Mouse (Mus musculus) CH12.LX (cell line): ENCODE results near the gene Map3k14. TPM values are rescaled to one million over a fixed set of nuclear protein-coding genes. Genes with fewer than 3 reads are reported as not detected.

Experiments used
- DNase-seq: peaks from one replicate; pipeline ENCODE4 v3.0.0-alpha.2; 2013; ENCODE audit errors: extremely low read depth
- H3K27ac ChIP-seq: 2 replicates; pipeline ENCODE4 v1.5.1; 2012; ENCODE audit warnings: low read depth, mild to moderate bottlenecking, control low read depth, moderate library complexity; ENCODE audit not compliant: insufficient read depth
- H3K27me3 ChIP-seq: replicated peaks from 2 replicates; pipeline ENCODE3; 2012; ENCODE audit warnings: inconsistent platforms
- H3K36me3 ChIP-seq, 2 experiments: replicated peaks in 1 of 2; 2 replicates each; pipeline versions ENCODE3 to v1.6.1; 2012; ENCODE audit warnings: inconsistent platforms in 1 of 2, low read length in 1 of 2, mild to moderate bottlenecking in 1 of 2, mixed read lengths in 1 of 2, moderate library complexity in 1 of 2; ENCODE audit not compliant: control insufficient read depth in 1 of 2, insufficient read depth in 1 of 2
- H3K4me1 ChIP-seq, 2 experiments: 2 replicates each; pipeline ENCODE4 v1.6.1; 2012; ENCODE audit warnings: inconsistent platforms in 1 of 2, moderate library complexity in 1 of 2; ENCODE audit not compliant: insufficient read depth in 2 of 2, control insufficient read depth in 1 of 2
- H3K4me2 ChIP-seq: 2 replicates; pipeline ENCODE4 v1.6.1; 2012; ENCODE audit warnings: low read depth, mild to moderate bottlenecking, control low read depth; ENCODE audit not compliant: poor library complexity, insufficient read depth, severe bottlenecking
- H3K4me3 ChIP-seq, 3 experiments: fragments of 150-350 bp in 1 of 3; sonication (generic) in 1 of 3; replicated peaks in 1 of 3; 2 replicates each; pipeline versions ENCODE3 to v1.5.1; 2011 to 2012; ENCODE audit warnings: low read depth in 2 of 3, low read length in 2 of 3, mild to moderate bottlenecking in 2 of 3, moderate library complexity in 2 of 3, control low read depth in 1 of 3, improper control_type of control experiment in 1 of 3, inconsistent platforms in 1 of 3, mixed read lengths in 1 of 3; ENCODE audit not compliant: poor library complexity in 1 of 3
- H3K79me2 ChIP-seq: replicated peaks from 2 replicates; pipeline ENCODE4 v1.6.1; 2012; ENCODE audit warnings: mild to moderate bottlenecking, moderate library complexity; ENCODE audit not compliant: control insufficient read depth, poor library complexity, insufficient read depth, severe bottlenecking; ENCODE audit errors: extremely low read depth
- H3K9ac ChIP-seq: 2 replicates; pipeline ENCODE4 v1.6.1; 2012; ENCODE audit warnings: low read depth, mild to moderate bottlenecking, control low read depth, moderate library complexity; ENCODE audit not compliant: insufficient read depth
- H3K9me3 ChIP-seq: replicated peaks from 2 replicates; pipeline ENCODE3; 2012; ENCODE audit warnings: low read length, inconsistent platforms, mixed read lengths
- CHD1 ChIP-seq: IDR thresholded peaks from 2 replicates; pipeline ENCODE4 v1.6.1; 2012; ENCODE audit warnings: low read depth, low read length, improper control_type of control experiment, inconsistent platforms
- CHD2 ChIP-seq: IDR thresholded peaks from 2 replicates; pipeline ENCODE4 v1.6.1; 2011; ENCODE audit warnings: low read length, improper control_type of control experiment
- EP300 ChIP-seq: IDR thresholded peaks from 2 replicates; pipeline ENCODE4 v1.6.1; 2011; ENCODE audit warnings: low read length, improper control_type of control experiment
- ETS1 ChIP-seq: conservative IDR thresholded peaks from 2 replicates; pipeline ENCODE4 v1.6.1; 2012; ENCODE audit warnings: low read depth, mild to moderate bottlenecking, inconsistent platforms, low read length, improper control_type of control experiment, moderate library complexity
- HCFC1 ChIP-seq: IDR thresholded peaks from 2 replicates; pipeline ENCODE4 v1.6.1; 2012; ENCODE audit warnings: low read depth, mild to moderate bottlenecking, inconsistent platforms, low read length, improper control_type of control experiment
- IRF4 ChIP-seq: IDR thresholded peaks from 2 replicates; pipeline ENCODE4 v1.6.1; 2014; ENCODE audit warnings: low read depth, mild to moderate bottlenecking, inconsistent platforms, low read length, improper control_type of control experiment
- JUN ChIP-seq: IDR thresholded peaks from 2 replicates; pipeline ENCODE4 v1.6.1; 2011; ENCODE audit warnings: low read depth, mild to moderate bottlenecking, low read length, improper control_type of control experiment, moderate library complexity; ENCODE audit not compliant: insufficient read depth
- JUND ChIP-seq: conservative IDR thresholded peaks from 2 replicates; pipeline ENCODE4 v1.6.1; 2011; ENCODE audit warnings: low read depth, low read length, improper control_type of control experiment
- KAT2A ChIP-seq: IDR thresholded peaks from 2 replicates; pipeline ENCODE4 v1.6.1; 2012; ENCODE audit warnings: low read length, improper control_type of control experiment, inconsistent platforms; ENCODE audit not compliant: insufficient replicate concordance
- MAFK ChIP-seq: IDR thresholded peaks from 2 replicates; pipeline ENCODE4 v1.6.1; 2011; ENCODE audit warnings: low read length, improper control_type of control experiment; ENCODE audit not compliant: insufficient replicate concordance
- MAX ChIP-seq: IDR thresholded peaks from 2 replicates; pipeline ENCODE4 v1.6.1; 2011; ENCODE audit warnings: low read length, improper control_type of control experiment
- MAZ ChIP-seq: IDR thresholded peaks from 2 replicates; pipeline ENCODE4 v1.6.1; 2012; ENCODE audit warnings: low read depth, mild to moderate bottlenecking, inconsistent platforms, low read length, improper control_type of control experiment, moderate library complexity
- MEF2A ChIP-seq: IDR thresholded peaks from 2 replicates; pipeline ENCODE4 v1.6.1; 2014; ENCODE audit warnings: low read depth, mild to moderate bottlenecking, inconsistent platforms, low read length, improper control_type of control experiment, borderline replicate concordance
- MXI1 ChIP-seq: IDR thresholded peaks from 2 replicates; pipeline ENCODE4 v1.6.1; 2011; ENCODE audit warnings: mild to moderate bottlenecking, low read depth, low read length, improper control_type of control experiment
- PAX5 ChIP-seq: IDR thresholded peaks from 2 replicates; pipeline ENCODE4 v1.6.1; 2012; ENCODE audit warnings: low read length, inconsistent platforms, mixed read lengths
- POLR2AphosphoS2 ChIP-seq: IDR thresholded peaks from 2 replicates; pipeline ENCODE4 v1.6.1; 2011; ENCODE audit warnings: low read depth, low read length, improper control_type of control experiment
- RAD21 ChIP-seq: IDR thresholded peaks from 2 replicates; pipeline ENCODE4 v1.6.1; 2011; ENCODE audit warnings: low read depth, mild to moderate bottlenecking, low read length, improper control_type of control experiment, moderate library complexity
- SMC3 ChIP-seq: IDR thresholded peaks from 2 replicates; pipeline ENCODE4 v1.6.1; 2011; ENCODE audit warnings: low read depth, low read length, improper control_type of control experiment
- TCF12 ChIP-seq: IDR thresholded peaks from 2 replicates; pipeline ENCODE4 v1.6.1; 2014; ENCODE audit warnings: low read depth, mild to moderate bottlenecking, inconsistent platforms, low read length, improper control_type of control experiment
- USF2 ChIP-seq: conservative IDR thresholded peaks from 2 replicates; pipeline ENCODE4 v1.6.1; 2011; ENCODE audit warnings: low read depth, low read length, improper control_type of control experiment
- ZC3H11A ChIP-seq: IDR thresholded peaks from 2 replicates; pipeline ENCODE4 v1.6.1; 2012; ENCODE audit warnings: low read depth, mild to moderate bottlenecking, inconsistent platforms, low read length, improper control_type of control experiment
- ZKSCAN1 ChIP-seq: IDR thresholded peaks from 2 replicates; pipeline ENCODE4 v1.6.1; 2012; ENCODE audit warnings: low read depth, inconsistent platforms, low read length, improper control_type of control experiment, borderline replicate concordance
- dilution Hi-C: fragments of 300-500 bp; cut with MboI; formaldehyde crosslinking; loops from 2 replicates; pipeline ENCODE4 v1.14.3; 2020; ENCODE audit warnings: low sequenced_read_pairs; ENCODE audit not compliant: extremely low pct_unique_long_range_greater_than_20kb, extremely low pct_ligation_motif_present
- in situ Hi-C: fragments of 300-500 bp; cut with MboI; formaldehyde crosslinking; loops from 3 replicates; pipeline ENCODE4 v1.14.3; 2019; ENCODE audit warnings: low sequenced_read_pairs, low pct_ligation_motif_present, low pct_unique_long_range_greater_than_20kb, mixed read lengths
- polyA plus RNA-seq: library from polyadenylated mRNA; unstranded; fragments of >175 nt; gene quantifications from 2 replicates; pipeline ENCODE4 v1.2.1, GENCODE M21; 2012; ENCODE audit warnings: low read depth; ENCODE audit not compliant: insufficient read length
- total RNA-seq, 2 experiments: library from RNA; depleted of rRNA; stranded (reverse); fragments of 300-350 nt in 1 of 2; fragments of >200 nt in 1 of 2; gene quantifications; 2 replicates each; pipeline ENCODE4 v1.2.3; 2012 to 2014

Map3k14 gene
- total and polyA plus RNA-seq, 3 experiments: 4.5 to 11.2 (median 9.9) TPM

DNA sequence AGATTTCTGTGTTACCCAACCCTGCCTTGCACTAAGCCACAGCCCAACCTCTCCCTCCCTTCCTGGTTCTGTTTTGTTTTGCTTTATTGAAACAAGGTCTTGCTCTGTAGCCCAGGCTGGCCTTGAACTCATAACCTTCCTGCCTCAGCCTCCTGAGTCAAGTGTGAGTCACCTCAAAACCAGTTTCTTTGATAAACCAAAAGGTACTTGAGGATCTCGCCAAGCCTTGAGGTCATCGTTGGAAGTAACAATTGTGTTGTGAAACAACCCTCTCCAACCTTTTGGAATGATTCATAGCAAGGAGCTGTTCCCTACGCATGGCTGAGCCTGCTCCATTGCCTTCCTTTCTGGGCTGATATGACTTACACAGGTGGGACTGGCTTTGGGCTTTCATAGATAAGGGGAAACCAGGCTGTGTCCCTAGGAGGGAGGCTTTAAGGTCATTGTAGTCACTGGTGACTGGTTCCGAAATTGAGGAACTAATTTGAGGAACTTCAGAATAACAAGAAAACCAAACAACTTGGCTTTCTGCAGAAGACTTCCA lies 9.3 kb downstream of the Map3k14 start:
- in situ Hi-C loops: no loop called here
- 0 out of 2 replicates have a peak overlapping the region, but pooled peaks have one; percentile 3 for H3K4me2 ChIP-seq

DNA sequence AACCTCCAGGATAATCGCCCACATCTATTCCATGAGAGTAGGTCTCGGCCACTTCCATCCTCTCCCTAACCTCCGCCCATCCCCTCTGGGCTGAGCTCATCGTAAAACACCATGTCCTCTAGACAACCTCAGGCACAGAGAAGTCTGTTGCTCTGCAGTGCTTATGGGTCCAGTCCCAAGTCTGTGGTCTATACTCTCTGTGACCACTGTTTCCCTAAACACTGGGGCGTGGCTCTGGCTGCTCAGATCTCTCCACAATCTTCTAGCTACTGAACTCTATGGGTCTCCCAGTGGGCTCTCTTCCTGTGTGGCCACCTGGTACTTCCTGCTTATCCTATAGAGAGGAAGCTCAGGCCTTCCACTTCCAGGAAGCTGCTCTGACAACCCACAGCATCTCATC lies 13.7 kb downstream of the Map3k14 start:
- Histone ChIP-seq H3K27ac (no peak overlapping the region), H3K4me2 (no peak overlapping the region), H3K9me3 (no peaks in the 10 kb centered on the region), H3K79me2 (peaks cover 6% of the 10 kb centered on the region), H3K9ac (no peak overlapping the region), H3K4me1 (peaks cover 38 to 90% of the 10 kb centered on the region in 2 experiments), H3K36me3 (peaks cover 0 to 26% of the 10 kb centered on the region in 2 experiments), H3K27me3 (no peaks in the 10 kb centered on the region), H3K4me3 (no peak overlapping the region)
- DNase-seq: no peak
- dilution Hi-C loops (no loop called here), in situ Hi-C loops (no loop called here)
- TF ChIP-seq ZKSCAN1 (no peak), POLR2AphosphoS2 (no peak)

More for the DNA sequence above, 9.3 kb downstream of the Map3k14 start:
- Histone ChIP-seq H3K9me3 (no peaks in the 10 kb centered on the region), H3K79me2 (peaks cover 14% of the 10 kb centered on the region), H3K27ac (peak overlapping the region; percentile 50), H3K4me3 (no peak overlapping the region), H3K4me1 (peaks cover 54 to 91% of the 10 kb centered on the region in 2 experiments), H3K36me3 (peaks cover 0 to 35% of the 10 kb centered on the region in 2 experiments), H3K9ac (no peak overlapping the region), H3K27me3 (no peaks in the 10 kb centered on the region)
- DNase-seq: peak; percentile 80
- peak; percentile 72 for TF ChIP-seq EP300
- no peak; the same call in none of the 2 replicates for TF ChIP-seq ETS1
- no peak for TF ChIP-seq RAD21
- TF ChIP-seq IRF4: 0 out of 2 replicates have a peak, but pooled peaks have one; percentile 59
- 0 out of 2 replicates have a peak, but pooled peaks have one; percentile 7 for TF ChIP-seq MAX
- TF ChIP-seq MXI1: no peak
- TF ChIP-seq MAFK: no peak
- 0 out of 2 replicates have a peak, but pooled peaks have one; percentile 18 for TF ChIP-seq JUND
- no peak for TF ChIP-seq ZC3H11A
- no peak for TF ChIP-seq SMC3
- no peak for TF ChIP-seq POLR2AphosphoS2
- TF ChIP-seq KAT2A: no peak
- 0 out of 2 replicates have a peak, but pooled peaks have one; percentile 30 for TF ChIP-seq CHD2
- no peak for TF ChIP-seq PAX5
- TF ChIP-seq JUN: peak; percentile 36; the same call in 1 of the 2 replicates
- no peak for TF ChIP-seq CHD1
- peak; percentile 16; the same call in 1 of the 2 replicates for TF ChIP-seq MEF2A
- no peak for TF ChIP-seq USF2
- TF ChIP-seq MAZ: no peak
- peak; percentile 44; the same call in 1 of the 2 replicates for TF ChIP-seq TCF12
- no peak for TF ChIP-seq HCFC1
- dilution Hi-C loops: no loop called here
